8 mouse cellular contexts compared by ENCODE assay signal in genomic region chr3:89999090-89999489, GRCm38 (mm10). TPM values are rescaled to one million over a fixed set of nuclear protein-coding genes. Genes with fewer than 3 reads are reported as not detected.
DNase-seq lines count a peak whose midpoint lies in the region; ATAC-seq and TF ChIP-seq lines count a peak whose summit lies in the region.

No protein-coding gene starts in this region.

- no peaks in the 10 kb centered on the region for H3K9me3 ChIP-seq in midbrain, embryonic 13.5 days

- H3K4me2 ChIP-seq in midbrain, embryonic 13.5 days (replicated peaks): peak overlapping the region; percentile 95

- no peaks in the 10 kb centered on the region for H3K27me3 ChIP-seq in midbrain, embryonic 13.5 days

- H3K4me3 ChIP-seq in gastrocnemius, adult 2 months: peak overlapping the region; percentile 95
- H3K4me3 ChIP-seq in midbrain, embryonic 13.5 days (replicated peaks): peak overlapping the region; percentile 88

- H3K9ac ChIP-seq in midbrain, embryonic 13.5 days (replicated peaks): peak overlapping the region; percentile 89

- no peak for ATAC-seq in midbrain, embryonic 13.5 days

- intact Hi-C loops in gastrocnemius, adult 2 months (cut with DNase I): no loop called here
- intact Hi-C loops in gastrocnemius, postnatal 36 days (cut with DNase I): loop anchor here (5.0 kb wide), 1 partner anchor 78 kb away; no protein-coding TSS in a partner anchor

- peak overlapping the region; percentile 97 for H3K27ac ChIP-seq in gastrocnemius, adult 2 months
- H3K27ac ChIP-seq in midbrain, embryonic 13.5 days: peak overlapping the region; percentile 94

- peaks cover 47% of the 10 kb centered on the region for H3K36me3 ChIP-seq in midbrain, embryonic 13.5 days

- H3K4me1 ChIP-seq in midbrain, embryonic 13.5 days (replicated peaks): peaks cover 24% of the 10 kb centered on the region

- WGBS in midbrain, embryonic 13.5 days: 20% methylated on average over 8 of the region's 8 CpGs

- no peak for DNase-seq in gastrocnemius, adult 2 months
- DNase-seq in gastrocnemius, postnatal 36 days: no peak
- peak; percentile 7 for DNase-seq in urinary bladder, postnatal 25 days (ENCODE audit: low spot score)
- no peak for DNase-seq in urinary bladder, postnatal 4 days (ENCODE audit: low spot score in 2 of 2)
- DNase-seq in hindlimb bud, embryonic 11.5 days (ENCODE audit: extremely low spot score, low read depth, low spot score): peak; percentile 93
- no peak for DNase-seq in adrenal gland, adult 8-10 months
- DNase-seq in left cerebral cortex, adult 9 months (ENCODE audit: low spot score in 2 of 2): no peak

- no peak for TF ChIP-seq CTCF in gastrocnemius, adult 2 months (IDR thresholded peaks at IDR 0.05)

RNA-seq across cellular contexts. Expression of gene Hax1, which starts 0.5 kb away (rescaled TPM):
- total RNA-seq in gastrocnemius, adult 2 months (2021): 10 to 100 TPM; 52.2 to 57.7 TPM
- total RNA-seq in gastrocnemius, postnatal 36 days (2021): 10 to 100 TPM; 41.9 to 49.5 TPM
- polyA plus RNA-seq in midbrain, embryonic 13.5 days (2015; fragmentation: Nextera tagmentation; extraction: Ambion mirVana): 139 and 148 TPM in 2 replicates
- total RNA-seq in adrenal gland, adult 8-10 months (2022): 100 to 1,000 TPM; 131 to 171 (median 149) TPM

RNA-seq across cellular contexts. Expression of gene Atp8b2, which starts 35.8 kb away (rescaled TPM):
- total RNA-seq in gastrocnemius, adult 2 months (2021): 1 to 10 TPM; 6.0 to 9.8 TPM
- total RNA-seq in gastrocnemius, postnatal 36 days (2021): 10 to 100 TPM; 12.5 to 15.3 TPM
- 11.7 and 12.6 TPM in 2 replicates for polyA plus RNA-seq in midbrain, embryonic 13.5 days (2015; fragmentation: Nextera tagmentation; extraction: Ambion mirVana)
- 10 to 100 TPM; 31.6 to 63.7 (median 46.1) TPM for total RNA-seq in adrenal gland, adult 8-10 months (2022)

RNA-seq across cellular contexts. Expression of gene 4933434E20Rik, which starts 52.3 kb away (rescaled TPM):
- total RNA-seq in gastrocnemius, adult 2 months (2021): 10 to 100 TPM; 82.0 to 93.3 TPM
- total RNA-seq in gastrocnemius, postnatal 36 days (2021): 10 to 100 TPM; 78.1 to 90.6 TPM
- 241 and 251 TPM in 2 replicates for polyA plus RNA-seq in midbrain, embryonic 13.5 days (2015; fragmentation: Nextera tagmentation; extraction: Ambion mirVana)
- total RNA-seq in adrenal gland, adult 8-10 months (2022): 100 to 1,000 TPM in 3 of 4 experiments, 10 to 100 TPM in 1; 88.7 to 119 (median 108) TPM

RNA-seq across cellular contexts. Expression of gene Ubap2l, which starts 53.3 kb away (rescaled TPM):
- total RNA-seq in gastrocnemius, adult 2 months (2021): 100 to 1,000 TPM in 1 of 2 experiments, 10 to 100 TPM in 1; 94.5 to 104 TPM
- 10 to 100 TPM; 80.6 to 90.5 TPM for total RNA-seq in gastrocnemius, postnatal 36 days (2021)
- polyA plus RNA-seq in midbrain, embryonic 13.5 days (2015; fragmentation: Nextera tagmentation; extraction: Ambion mirVana): 169 and 170 TPM in 2 replicates
- 100 to 1,000 TPM; 135 to 210 (median 161) TPM for total RNA-seq in adrenal gland, adult 8-10 months (2022)

Comparison
In these comparisons a context has a peak if more than half of its experiments do, and no peak if none do; other contexts are left out.
1. DNase-seq: peak in urinary bladder, postnatal 25 days (single experiment) and hindlimb bud, embryonic 11.5 days (single experiment); none in gastrocnemius, adult 2 months (single experiment), gastrocnemius, postnatal 36 days (0 of 2), urinary bladder, postnatal 4 days (0 of 2), adrenal gland, adult 8-10 months (single experiment) and left cerebral cortex, adult 9 months (0 of 2).